Mouse (Mus musculus): Measurements from ENCODE around the gene Bbs4. TPM values are rescaled to one million over a fixed set of nuclear protein-coding genes. Genes with fewer than 3 reads are reported as not detected.

Gene Bbs4
- polyA plus RNA-seq (2012; fragmentation: generic; extraction: Trizol) = 1 to 10 TPM in 1 of 2 experiments, under 1 TPM in 1; 0.18 to 4.4 TPM

DNA sequence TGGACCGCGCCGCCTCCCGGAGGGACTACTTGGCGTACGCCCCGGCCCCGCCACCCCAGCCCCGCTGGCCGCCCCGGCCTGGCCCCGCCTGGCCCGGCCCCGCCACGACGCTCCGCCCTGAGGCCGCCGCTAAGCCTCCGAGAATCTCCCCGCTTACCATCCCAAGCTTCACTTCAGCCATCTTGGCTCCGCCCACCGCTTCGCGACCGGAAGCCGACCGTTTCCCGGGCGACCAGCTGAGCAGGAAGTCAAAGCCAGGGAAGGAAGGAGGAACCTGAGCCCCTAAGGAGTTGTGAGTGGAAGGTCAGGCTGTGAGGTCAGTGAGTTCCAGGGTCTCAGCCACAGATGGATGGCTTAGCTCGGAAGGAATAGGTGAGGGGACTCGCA, at the start of gene Bbs4:
Gene Bbs4, minus strand, starts transcription at position 256 of the 387 bp plus-strand sequence.

DNA sequence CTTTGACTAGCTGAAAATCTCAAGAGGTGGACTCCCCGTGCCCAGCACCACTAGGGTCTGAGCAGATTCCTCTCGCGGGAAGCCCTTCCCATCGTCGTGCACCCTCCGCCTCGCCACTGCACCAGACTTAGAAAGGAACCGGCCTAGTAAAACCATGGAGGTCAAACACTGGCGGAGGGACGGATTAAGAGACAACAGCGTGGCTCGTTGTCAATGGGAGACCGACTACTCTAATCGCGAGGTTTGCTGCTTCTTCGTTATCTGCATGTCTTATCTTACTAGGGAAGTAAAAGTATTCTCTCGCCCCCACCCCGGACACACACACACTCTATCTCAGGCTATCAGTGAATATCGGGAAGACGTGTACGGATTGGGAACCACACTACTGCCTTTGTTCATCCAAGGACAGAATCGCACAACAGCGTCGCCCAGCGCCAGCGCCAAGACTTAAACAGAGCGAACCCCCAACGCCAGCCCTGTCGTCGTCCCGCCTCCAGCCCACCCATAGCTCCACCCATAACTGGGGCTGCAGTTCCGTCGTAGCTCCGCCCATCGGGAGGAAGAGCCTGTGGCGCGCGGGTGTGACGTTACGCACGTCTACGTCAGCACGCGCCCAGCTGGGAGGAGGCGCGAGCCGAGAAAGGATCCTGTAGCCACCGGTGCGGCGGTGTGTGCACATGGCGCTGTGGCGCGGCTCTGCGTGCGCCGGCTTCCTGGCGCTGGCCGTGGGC, 62.2 kb downstream of the Bbs4 start, which contains the start of gene Adpgk:
Gene Adpgk, plus strand, starts transcription at position 602 of the 731 bp plus-strand sequence.

Other genes with a start within 250 kb of the Bbs4 start
- 10 to 100 TPM in 1 of 2 experiments, 1 to 10 TPM in 1; 7.6 to 13.1 TPM for gene Adpgk, start 62.0 kb downstream of the Bbs4 start, polyA plus RNA-seq (2012; fragmentation: generic; extraction: Trizol)
- 10 to 100 TPM in 1 of 2 experiments, 1 to 10 TPM in 1; 1.1 to 13.3 TPM for gene Arih1, start 133.1 kb upstream of the Bbs4 start, polyA plus RNA-seq (2012; fragmentation: generic; extraction: Trizol)
- gene Hexa, start 186.0 kb upstream of the Bbs4 start, polyA plus RNA-seq (2012; fragmentation: generic; extraction: Trizol) = 100 to 1,000 TPM in 1 of 2 experiments, 10 to 100 TPM in 1; 66.9 to 161 TPM
- 1 to 10 TPM in 1 of 2 experiments, under 1 TPM in 1; 0.53 to 1.6 TPM for gene Tmem202, start 186.3 kb upstream of the Bbs4 start, polyA plus RNA-seq (2012; fragmentation: generic; extraction: Trizol)
- gene Celf6, start 224.4 kb upstream of the Bbs4 start, polyA plus RNA-seq (2012; fragmentation: generic; extraction: Trizol) = under 1 TPM in 1 of 2 experiments, not detected in 1; 0.02 TPM